ENCODE assay signal across 22 mouse cellular contexts in the genomic region with DNA sequence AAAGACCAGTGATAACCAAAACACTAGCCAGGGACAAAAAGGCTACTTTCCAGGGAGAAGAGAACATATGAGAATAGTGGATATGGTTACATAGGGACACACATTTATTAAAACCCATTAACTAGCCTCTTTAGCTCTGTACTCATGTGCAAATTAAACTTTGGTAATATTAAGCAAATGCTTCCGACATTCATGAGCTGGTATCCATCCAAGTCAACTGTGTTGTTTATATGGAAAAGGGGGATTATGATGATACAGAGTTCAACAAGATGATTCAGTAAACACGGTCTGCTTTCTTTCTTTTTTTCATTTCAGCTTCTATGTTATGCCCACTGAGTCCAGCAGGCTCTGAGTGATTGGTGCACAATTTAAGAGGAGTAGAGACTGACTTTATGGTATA.
"Had no signal": no experiment of that assay in that cellular context is flagged by ENCODE, and none has a peak within 500 bp of the region (broad histone marks: within the 10 kb centered on the region; RNA-seq: fewer than 3 reads in every experiment).

No protein-coding gene starts in this region.

- H3K36me3 ChIP-seq: hindbrain, embryonic 13.5 days; hindbrain, embryonic 15.5 days; limb, embryonic 13.5 days; limb, embryonic 15.5 days; liver, embryonic 12.5 days had no signal

- DNase-seq: forebrain, postnatal 0 days; gastrocnemius, postnatal 14 days; gastrocnemius, postnatal 36 days; heart, adult 2 months; heart, postnatal 36 days; kidney, adult 11 months; kidney, adult 2 months; kidney, adult 9 months; kidney, postnatal 14 days; kidney, postnatal 36 days; layer of hippocampus, adult 9-11 months; layer of hippocampus, postnatal 36 days; left cerebral cortex, postnatal 4 days had no signal

- H3K27ac ChIP-seq: heart, adult 2 months; hindbrain, embryonic 13.5 days; hindbrain, embryonic 15.5 days; hindbrain, postnatal 0 days; kidney, postnatal 0 days; limb, embryonic 13.5 days; limb, embryonic 15.5 days; liver, embryonic 12.5 days had no signal

- H3K4me2 ChIP-seq: heart, embryonic 11.5 days; hindbrain, embryonic 13.5 days; hindbrain, embryonic 15.5 days; limb, embryonic 13.5 days; limb, embryonic 15.5 days; liver, embryonic 12.5 days had no signal

- H3K9ac ChIP-seq: forebrain, postnatal 0 days; hindbrain, embryonic 13.5 days; hindbrain, embryonic 15.5 days; limb, embryonic 13.5 days; limb, embryonic 15.5 days; liver, embryonic 12.5 days had no signal

- H3K27me3 ChIP-seq: hindbrain, embryonic 13.5 days; hindbrain, embryonic 15.5 days; limb, embryonic 13.5 days; limb, embryonic 15.5 days; liver, embryonic 12.5 days had no signal

- H3K4me3 ChIP-seq: heart, adult 2 months; hindbrain, embryonic 13.5 days; hindbrain, embryonic 15.5 days; limb, embryonic 13.5 days; limb, embryonic 15.5 days; liver, embryonic 12.5 days had no signal

- H3K4me1 ChIP-seq: hindbrain, embryonic 13.5 days; hindbrain, embryonic 15.5 days; limb, embryonic 15.5 days; liver, embryonic 12.5 days had no signal

- ATAC-seq: intestine, embryonic 16.5 days; liver, embryonic 12.5 days had no signal

- H3K9me3 ChIP-seq: hindbrain, embryonic 13.5 days; hindbrain, embryonic 15.5 days; limb, embryonic 13.5 days; limb, embryonic 15.5 days; liver, embryonic 12.5 days had no signal
